Mouse (Mus musculus): Measurements from ENCODE around the gene Cradd. TPM values are rescaled to one million over a fixed set of nuclear protein-coding genes. Genes with fewer than 3 reads are reported as not detected.

The Cradd gene
- polyA plus RNA-seq, 1 experiment from 2014 or later = 9.8 TPM

GRCm38 (mm10) chr10:95314019-95314418 lies 9.9 kb downstream of the Cradd start:
- H3K4me1 ChIP-seq (replicated peaks; ENCODE audit: control insufficient read depth, insufficient read depth) = 0 out of 2 replicates have a peak, but pooled peaks cover 2% of the 10 kb centered on the region
- no peaks in the 10 kb centered on the region for H3K27me3 ChIP-seq (ENCODE audit: control insufficient read depth, insufficient read depth, low read length)
- H3K4me3 ChIP-seq (ENCODE audit: low read depth, low read length) = no peak overlapping the region
- H3K36me3 ChIP-seq (ENCODE audit: control insufficient read depth, insufficient read depth, low read length) = no peaks in the 10 kb centered on the region
- peak; percentile 69 for ATAC-seq (ENCODE audit: low FRiP score, low TSS enrichment)
- 18% methylated on average over 5 of the region's 5 CpGs for WGBS
- no peak overlapping the region for H3K27ac ChIP-seq (replicated peaks)
- TF ChIP-seq CTCF (IDR thresholded peaks at IDR 0.05; ENCODE audit: low read depth) (no peak), EP300 (optimal IDR thresholded peaks at IDR 0.05) (no peak)
- DNase-seq (ENCODE audit: low spot score) = peak; percentile 76
- no peaks in the 10 kb centered on the region for H3K9me3 ChIP-seq (ENCODE audit: control insufficient read depth, low read length)
- no peak overlapping the region for H3K9ac ChIP-seq (ENCODE audit: low read length)
- H3K4me2 ChIP-seq (replicated peaks; ENCODE audit: low read depth) = no peak overlapping the region

- 0 out of 2 replicates have a peak overlapping the region, but pooled peaks have one; percentile 35 for H3K27ac ChIP-seq (replicated peaks)
Observed at GRCm38 (mm10) chr10:95313524-95313923, 10.4 kb downstream of the Cradd start.

GRCm38 (mm10) chr10:95310688-95311441 lies 13.1 kb downstream of the Cradd start:
- Histone ChIP-seq H3K36me3 (ENCODE audit: control insufficient read depth, insufficient read depth, low read length) (no peaks in the 10 kb centered on the region), H3K4me3 (ENCODE audit: low read depth, low read length) (no peak overlapping the region), H3K4me1 (replicated peaks; ENCODE audit: control insufficient read depth, insufficient read depth) (peaks cover 7% of the 10 kb centered on the region), H3K27me3 (ENCODE audit: control insufficient read depth, insufficient read depth, low read length) (no peaks in the 10 kb centered on the region), H3K9ac (ENCODE audit: low read length) (no peak overlapping the region), H3K27ac (replicated peaks) (no peak overlapping the region), H3K4me2 (replicated peaks; ENCODE audit: low read depth) (no peak overlapping the region), H3K9me3 (ENCODE audit: control insufficient read depth, low read length) (no peaks in the 10 kb centered on the region)
- DNase-seq (ENCODE audit: low spot score) (no peak), ATAC-seq (ENCODE audit: low FRiP score, low TSS enrichment) (no peak)
- TF ChIP-seq EP300 (optimal IDR thresholded peaks at IDR 0.05) (no peak), CTCF (IDR thresholded peaks at IDR 0.05; ENCODE audit: low read depth) (no peak)
- 70% methylated on average over 21 of the region's 21 CpGs for WGBS

More at GRCm38 (mm10) chr10:95313524-95313923, 10.4 kb downstream of the Cradd start:
- no peak for ATAC-seq (ENCODE audit: low FRiP score, low TSS enrichment)
- DNase-seq (ENCODE audit: low spot score) = no peak
- H3K4me2 ChIP-seq (replicated peaks; ENCODE audit: low read depth) = no peak overlapping the region
- TF ChIP-seq CTCF (IDR thresholded peaks at IDR 0.05; ENCODE audit: low read depth) (no peak), EP300 (optimal IDR thresholded peaks at IDR 0.05) (no peak)
- no peaks in the 10 kb centered on the region for H3K9me3 ChIP-seq (ENCODE audit: control insufficient read depth, low read length)
- H3K4me3 ChIP-seq (ENCODE audit: low read depth, low read length) = no peak overlapping the region
- WGBS = 39% methylated on average over 9 of the region's 9 CpGs
- H3K9ac ChIP-seq (ENCODE audit: low read length) = no peak overlapping the region
- no peaks in the 10 kb centered on the region for H3K27me3 ChIP-seq (ENCODE audit: control insufficient read depth, insufficient read depth, low read length)
- H3K36me3 ChIP-seq (ENCODE audit: control insufficient read depth, insufficient read depth, low read length) = no peaks in the 10 kb centered on the region
- H3K4me1 ChIP-seq (replicated peaks; ENCODE audit: control insufficient read depth, insufficient read depth) = 0 out of 2 replicates have a peak, but pooled peaks cover 2% of the 10 kb centered on the region

- H3K9me3 ChIP-seq (ENCODE audit: control insufficient read depth, low read length) = no peaks in the 10 kb centered on the region
- no peak for DNase-seq (ENCODE audit: low spot score)
- no peak overlapping the region for H3K4me3 ChIP-seq (ENCODE audit: low read depth, low read length)
- no peaks in the 10 kb centered on the region for H3K27me3 ChIP-seq (ENCODE audit: control insufficient read depth, insufficient read depth, low read length)
- TF ChIP-seq CTCF (IDR thresholded peaks at IDR 0.05; ENCODE audit: low read depth) (no peak), EP300 (optimal IDR thresholded peaks at IDR 0.05) (no peak)
- no peak for ATAC-seq (ENCODE audit: low FRiP score, low TSS enrichment)
- H3K36me3 ChIP-seq (ENCODE audit: control insufficient read depth, insufficient read depth, low read length) = no peaks in the 10 kb centered on the region
- peaks cover 7% of the 10 kb centered on the region for H3K4me1 ChIP-seq (replicated peaks; ENCODE audit: control insufficient read depth, insufficient read depth)
- H3K4me2 ChIP-seq (replicated peaks; ENCODE audit: low read depth) = no peak overlapping the region
- H3K9ac ChIP-seq (ENCODE audit: low read length) = no peak overlapping the region
- H3K27ac ChIP-seq (replicated peaks) = no peak overlapping the region
- 70% methylated on average over 13 of the region's 13 CpGs for WGBS
Observed at GRCm38 (mm10) chr10:95309412-95310322, 14.3 kb downstream of the Cradd start.

- Histone ChIP-seq H3K4me3 (ENCODE audit: low read depth, low read length) (no peak overlapping the region), H3K27ac (replicated peaks) (no peak overlapping the region), H3K9me3 (ENCODE audit: control insufficient read depth, low read length) (no peaks in the 10 kb centered on the region), H3K27me3 (ENCODE audit: control insufficient read depth, insufficient read depth, low read length) (no peaks in the 10 kb centered on the region), H3K36me3 (ENCODE audit: control insufficient read depth, insufficient read depth, low read length) (no peaks in the 10 kb centered on the region), H3K4me1 (replicated peaks; ENCODE audit: control insufficient read depth, insufficient read depth) (peaks cover 4% of the 10 kb centered on the region), H3K9ac (ENCODE audit: low read length) (no peak overlapping the region), H3K4me2 (replicated peaks; ENCODE audit: low read depth) (no peak overlapping the region)
- TF ChIP-seq EP300 (optimal IDR thresholded peaks at IDR 0.05) (no peak), CTCF (IDR thresholded peaks at IDR 0.05; ENCODE audit: low read depth) (no peak)
- ATAC-seq (ENCODE audit: low FRiP score, low TSS enrichment) = no peak
- DNase-seq (ENCODE audit: low spot score) = no peak
- 93% methylated on average over 12 of the region's 12 CpGs for WGBS
Observed at GRCm38 (mm10) chr10:95308991-95309390, 14.9 kb downstream of the Cradd start.
